Mouse (Mus musculus) telencephalon, adult 2 months (tissue): ENCODE data around the gene Gstt1.
"Not testable (repeated sequence)": the region's sequence is repeated elsewhere in the genome, so short reads cannot be mapped to it uniquely, and the experiment has no call there.

Experiments
- DNase-seq: peaks from one replicate; pipeline ENCODE4 v3.0.0-alpha.2; 2011; ENCODE audit warnings: low read depth, low spot score

Gene Gstt1

DNA sequence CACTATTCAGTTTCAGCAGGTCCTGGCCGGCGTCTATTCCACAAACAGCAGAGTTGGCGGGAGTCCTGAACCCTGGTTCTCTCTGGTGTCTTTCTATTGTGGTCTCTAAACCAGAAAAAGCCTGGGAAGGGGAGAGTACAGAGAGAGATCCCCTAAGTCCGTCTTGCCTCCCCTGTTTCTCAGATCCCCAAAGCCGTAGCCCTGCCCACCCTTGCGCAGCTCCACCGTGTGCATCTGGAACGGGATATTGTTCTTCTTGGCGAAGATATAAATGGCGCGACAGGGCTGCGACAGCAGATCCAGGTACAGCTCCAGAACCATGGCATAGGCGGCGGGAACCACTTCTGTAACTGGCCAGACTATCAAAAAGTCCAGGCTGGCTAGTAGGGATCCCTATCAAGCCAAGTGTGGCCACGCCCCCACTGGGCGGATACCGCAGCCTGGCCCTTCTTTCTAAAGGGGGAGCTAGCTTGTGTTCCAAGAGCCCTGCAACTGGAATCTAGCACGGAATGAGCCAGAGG is at the start of gene Gstt1:
Gene Gstt1 (minus strand): TSS at position 409 of the 521 bp plus-strand sequence.
- no peak for DNase-seq

DNA sequence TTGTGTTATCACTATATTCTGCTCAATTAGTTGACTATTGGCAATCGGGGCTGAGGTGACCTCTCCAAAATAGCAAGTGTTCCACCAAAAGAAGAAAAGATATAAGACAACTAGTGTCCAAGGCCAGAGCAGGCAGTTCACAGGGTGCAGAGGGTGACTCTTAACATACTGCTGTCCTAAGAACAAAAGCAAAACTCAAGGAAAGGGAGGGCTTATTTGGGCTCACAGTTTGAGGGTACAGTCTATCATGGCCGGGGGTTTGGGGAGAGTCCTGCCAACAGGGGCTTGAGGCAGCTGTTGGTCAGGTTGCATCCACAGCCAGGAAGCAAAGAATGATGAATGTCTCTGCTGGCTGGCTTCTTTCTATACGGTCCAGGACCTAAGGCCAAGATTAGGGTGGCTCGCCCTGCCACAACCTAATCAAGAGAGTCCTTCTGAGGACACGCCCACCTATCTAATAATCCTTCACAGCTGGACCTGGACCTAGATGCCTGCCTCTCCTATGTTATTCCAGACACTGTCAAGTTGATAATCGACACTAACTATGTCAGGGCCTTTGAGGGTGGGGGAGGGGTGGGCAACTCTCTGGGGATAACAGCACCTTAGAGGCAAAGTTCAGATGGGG is 47.0 kb upstream of the Gstt1 start:
- DNase-seq, result no peak

DNA sequence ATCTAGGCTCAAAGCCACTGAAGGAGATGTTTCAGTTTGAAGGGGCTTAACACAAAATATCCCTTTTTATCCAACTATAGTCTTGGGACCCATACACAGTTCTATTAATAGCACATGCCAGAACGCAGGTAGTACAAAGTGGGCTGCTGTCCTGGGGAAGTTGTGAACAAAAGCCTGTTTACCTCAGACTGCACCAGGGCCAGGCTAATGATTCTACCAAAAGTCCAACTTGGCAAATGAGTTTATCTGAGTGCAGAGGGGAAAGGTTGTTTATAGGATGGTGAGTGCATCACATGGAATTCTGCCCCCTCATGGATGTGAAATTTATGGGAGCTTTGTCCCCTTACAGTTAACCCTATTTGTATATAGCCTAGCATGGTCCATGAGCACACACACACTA is 46.4 kb upstream of the Gstt1 start:
- DNase-seq, result no peak

DNA sequence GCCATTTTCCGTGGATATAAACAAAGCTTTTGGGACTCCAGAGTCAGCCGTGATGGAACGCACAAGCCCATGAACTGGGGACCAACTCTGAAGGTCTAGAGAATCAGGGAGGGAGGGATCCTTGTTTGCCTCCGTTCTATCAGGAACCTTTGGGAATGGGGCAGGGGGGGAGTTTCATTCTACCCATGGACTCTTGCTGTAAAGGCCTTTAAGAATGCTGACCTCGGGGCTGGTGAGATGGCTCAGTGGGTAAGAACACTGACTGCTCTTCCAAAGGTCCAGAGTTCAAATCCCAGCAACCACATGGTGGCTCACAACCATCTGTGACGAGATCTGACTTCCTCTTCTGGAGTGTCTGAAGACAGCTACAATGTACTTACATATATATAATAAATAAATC is 45.5 kb upstream of the Gstt1 start:
- DNase-seq, result not testable (repeated sequence)

DNA sequence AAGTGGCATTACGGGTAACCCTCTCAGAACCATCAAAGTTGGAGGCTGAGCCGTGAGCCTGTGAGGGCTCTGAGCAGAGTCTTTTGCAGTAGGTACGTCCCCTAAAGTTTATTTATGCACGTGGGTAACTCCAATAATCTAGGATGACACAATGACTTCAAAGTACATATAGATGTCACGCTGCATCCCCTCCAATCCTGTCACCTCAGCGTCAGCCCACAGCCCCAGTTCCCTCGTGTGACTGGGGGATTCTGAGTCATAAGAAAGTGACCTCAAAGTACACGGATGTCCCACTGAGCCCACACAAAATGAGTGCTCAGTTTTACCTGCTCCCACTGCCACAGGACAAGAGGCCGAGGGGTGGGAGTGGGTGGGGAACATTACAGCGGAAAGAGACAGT is 40.7 kb upstream of the Gstt1 start:
- DNase-seq, result no peak

DNA sequence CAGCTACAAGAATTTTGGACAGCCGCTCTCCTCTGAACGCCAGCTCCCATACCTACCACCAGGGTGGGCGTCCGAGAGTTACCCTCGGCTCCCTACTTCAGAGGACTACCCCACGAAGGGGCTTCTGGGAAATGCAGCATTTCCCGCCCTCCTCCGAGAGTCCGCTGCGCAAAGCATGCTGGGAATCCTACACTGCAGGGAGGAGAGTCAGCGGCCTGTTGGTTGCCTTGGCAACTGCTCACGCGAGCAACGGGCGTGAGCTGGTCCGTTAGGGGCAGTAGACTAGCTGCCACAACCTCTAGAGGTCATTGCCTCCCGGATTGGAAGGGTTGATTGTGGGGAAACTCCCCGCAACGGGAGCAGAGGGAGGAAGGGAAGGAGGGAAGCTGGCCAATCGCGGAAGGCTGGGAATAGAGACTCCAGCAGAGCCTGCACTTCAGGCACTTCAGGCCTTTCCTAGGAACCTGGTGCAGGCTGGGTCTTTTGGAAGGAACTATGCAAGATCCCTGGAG is 38.9 kb upstream of the Gstt1 start, which contains the start of gene Gstt2:
Gene Gstt2 (minus strand): TSS at position 177 of the 512 bp plus-strand sequence.
- DNase-seq, result peak; percentile 94

DNA sequence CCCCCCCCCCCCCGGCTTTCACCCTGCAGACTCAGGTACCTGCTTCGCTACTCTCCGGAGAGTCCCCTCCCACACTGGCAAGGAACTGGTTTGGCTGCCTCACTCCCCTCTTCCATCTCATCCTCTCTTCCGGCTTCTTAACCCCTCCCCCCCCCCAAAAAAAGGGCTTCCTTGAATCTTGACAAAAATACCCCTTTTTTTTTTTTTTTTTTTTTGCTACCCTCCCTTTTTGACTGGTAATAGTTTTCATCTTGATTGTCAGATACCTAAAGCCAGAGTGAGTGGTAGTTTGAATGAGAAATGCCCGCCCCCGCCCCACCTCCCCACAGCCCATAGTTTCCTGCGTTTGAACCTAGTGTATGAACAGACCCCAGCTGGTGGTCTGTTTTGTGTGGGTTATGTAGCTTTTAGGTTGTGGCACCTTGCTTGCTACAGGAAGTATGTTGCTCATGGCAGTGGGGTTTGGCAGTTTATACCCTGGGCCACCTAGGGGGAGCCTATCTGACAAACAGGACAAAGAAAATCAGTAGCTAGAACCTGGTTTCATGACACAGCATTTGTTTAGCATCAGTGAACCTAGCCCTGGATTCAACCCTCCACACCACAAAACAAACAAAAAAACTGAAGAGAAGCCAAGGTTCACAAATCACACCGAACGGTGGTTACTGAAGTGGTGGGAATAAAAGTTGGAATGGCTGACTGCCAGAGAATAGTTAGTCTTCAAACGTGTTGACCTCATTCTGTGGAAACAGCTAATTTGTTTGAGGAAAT is 37.6 kb upstream of the Gstt1 start:
- DNase-seq, result no peak

DNA sequence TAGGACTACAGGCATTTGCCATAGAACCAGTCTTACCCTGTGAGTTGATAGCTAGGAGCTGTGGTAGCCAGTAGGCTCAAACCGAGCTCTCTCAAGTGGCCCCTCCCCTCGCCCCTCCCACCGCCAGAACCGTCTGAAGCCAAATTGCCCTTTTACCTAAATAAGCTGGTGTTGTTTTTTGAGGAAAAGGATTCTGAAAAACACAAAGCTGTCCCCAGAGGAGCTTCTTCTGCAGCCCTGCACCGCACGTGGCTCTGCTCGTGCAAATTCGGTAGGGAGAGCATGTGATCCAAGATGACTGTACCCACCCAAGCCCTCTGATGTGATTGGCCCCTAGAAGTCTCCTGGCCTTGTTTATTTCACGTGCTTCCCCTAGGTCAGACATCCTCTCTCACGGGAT is 36.9 kb upstream of the Gstt1 start:
- peak; percentile 60 for DNase-seq

DNA sequence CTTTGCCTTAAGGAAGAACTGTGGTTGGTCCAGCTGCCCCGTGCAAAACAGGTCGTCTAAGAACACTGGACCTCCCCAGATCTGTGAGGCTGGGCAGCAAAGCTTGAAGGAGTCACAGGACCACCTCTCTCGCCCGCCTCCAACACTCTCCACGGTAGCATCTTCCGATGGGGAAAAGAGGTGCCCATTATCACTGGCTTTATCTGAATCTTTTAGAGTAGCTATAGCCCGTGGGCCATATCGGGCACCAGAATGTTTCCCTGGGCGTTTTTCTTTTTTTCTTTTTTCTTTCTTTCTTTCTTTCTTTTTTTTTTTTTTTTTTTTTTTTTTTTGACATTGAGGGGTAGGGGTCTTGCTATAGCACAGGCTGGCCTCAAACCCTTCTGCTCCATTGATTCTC is 36.3 kb upstream of the Gstt1 start:
- no peak for DNase-seq

DNA sequence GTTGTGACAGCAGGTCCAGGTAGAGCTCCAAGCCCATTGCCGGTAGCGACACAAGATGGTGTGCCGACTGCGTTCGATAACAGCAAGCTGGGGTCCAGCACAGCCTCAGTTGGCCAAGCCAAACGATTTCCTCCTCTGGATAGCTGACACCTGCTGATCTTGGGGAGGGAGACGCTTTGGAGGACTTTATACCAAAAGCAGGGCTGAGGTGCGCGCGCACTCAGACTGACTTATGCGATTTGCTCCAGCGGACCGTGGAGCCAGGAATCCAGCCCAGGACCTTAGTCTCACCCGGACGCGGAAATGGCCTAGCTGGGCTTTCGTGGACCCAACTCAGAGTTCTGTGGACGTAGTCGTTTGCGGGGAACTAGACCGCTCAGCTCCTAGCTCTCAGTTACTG is 35.9 kb upstream of the Gstt1 start:
- no peak for DNase-seq

DNA sequence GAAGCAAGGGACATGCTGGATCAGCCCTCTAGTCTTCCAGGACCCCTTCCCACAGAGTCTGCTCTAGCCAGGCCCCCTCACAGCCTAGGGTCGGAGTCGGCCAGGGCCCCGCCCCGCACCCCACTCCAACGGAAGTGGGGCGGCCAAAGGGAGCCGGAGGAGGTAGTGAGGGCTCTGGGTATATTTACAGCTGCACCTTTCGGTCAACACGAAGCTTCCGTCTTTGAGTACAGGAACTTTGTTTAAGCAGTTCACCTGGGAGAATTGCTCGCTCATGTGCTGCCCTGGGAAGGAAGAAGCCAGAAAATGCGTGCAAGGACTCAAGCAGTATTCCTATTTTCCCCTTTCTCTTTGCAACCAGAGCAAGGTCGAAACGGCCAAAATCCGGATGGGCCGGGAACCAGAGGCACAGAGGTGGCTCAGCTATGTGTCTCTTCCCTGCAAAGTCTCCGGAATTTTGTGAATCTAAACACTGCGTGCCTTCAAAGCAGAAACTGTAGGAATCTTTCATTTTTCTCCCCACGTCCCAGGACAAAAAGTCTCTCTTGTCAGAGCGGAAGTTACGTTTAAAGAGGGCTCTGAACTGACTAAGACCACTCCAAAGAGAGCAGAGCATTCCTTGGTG is 35.2 kb upstream of the Gstt1 start:
- no peak for DNase-seq

DNA sequence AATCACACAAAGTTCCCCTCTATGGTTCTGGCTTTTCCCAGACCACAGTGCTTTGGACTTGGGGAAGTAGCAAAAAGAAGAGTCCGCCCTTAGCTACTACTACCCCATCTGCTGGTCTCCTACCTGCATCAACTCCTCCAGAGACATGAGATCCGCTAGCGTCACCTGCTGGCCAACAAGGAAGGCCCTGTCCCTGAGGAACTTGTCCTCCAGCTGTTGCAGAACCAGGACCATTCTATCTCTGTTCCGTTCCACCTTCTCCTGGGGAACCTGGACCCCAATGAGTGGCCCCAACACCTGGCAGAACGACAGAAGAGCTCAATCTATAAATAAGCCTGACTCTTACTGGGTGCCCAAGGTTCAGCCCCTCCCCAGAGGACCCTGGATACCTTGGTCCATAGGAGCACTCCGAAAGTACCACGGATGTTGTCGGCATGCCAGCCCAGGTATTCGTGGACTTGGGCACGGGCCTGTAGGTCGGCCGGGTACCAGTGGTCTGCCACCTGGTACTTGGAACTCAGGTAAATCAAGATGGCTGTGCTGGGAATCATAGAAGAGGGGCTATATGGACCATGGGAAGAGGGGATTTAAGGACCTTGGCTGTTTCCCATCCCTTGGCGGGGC is 34.0 kb upstream of the Gstt1 start:
- DNase-seq, result peak; percentile 56

DNA sequence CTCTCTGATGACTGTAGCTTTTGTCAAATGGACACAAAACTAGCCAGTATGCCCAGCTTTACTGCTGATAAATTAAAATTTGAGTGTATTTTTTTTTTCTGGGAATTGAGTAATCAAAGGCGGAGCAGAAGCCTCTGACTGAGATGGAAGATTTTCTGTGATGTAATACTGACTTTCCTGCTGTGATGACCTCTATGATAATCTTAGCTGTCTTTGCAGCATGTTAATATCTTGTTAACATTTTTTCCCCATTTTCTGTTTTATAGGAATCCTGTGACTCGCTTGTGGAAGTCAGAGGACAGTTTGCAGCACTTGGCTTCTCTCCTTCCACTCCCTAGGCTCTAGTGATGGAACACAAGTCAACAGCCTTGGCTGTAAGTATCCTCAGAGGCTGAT is 31.9 kb upstream of the Gstt1 start:
- no peak for DNase-seq

DNA sequence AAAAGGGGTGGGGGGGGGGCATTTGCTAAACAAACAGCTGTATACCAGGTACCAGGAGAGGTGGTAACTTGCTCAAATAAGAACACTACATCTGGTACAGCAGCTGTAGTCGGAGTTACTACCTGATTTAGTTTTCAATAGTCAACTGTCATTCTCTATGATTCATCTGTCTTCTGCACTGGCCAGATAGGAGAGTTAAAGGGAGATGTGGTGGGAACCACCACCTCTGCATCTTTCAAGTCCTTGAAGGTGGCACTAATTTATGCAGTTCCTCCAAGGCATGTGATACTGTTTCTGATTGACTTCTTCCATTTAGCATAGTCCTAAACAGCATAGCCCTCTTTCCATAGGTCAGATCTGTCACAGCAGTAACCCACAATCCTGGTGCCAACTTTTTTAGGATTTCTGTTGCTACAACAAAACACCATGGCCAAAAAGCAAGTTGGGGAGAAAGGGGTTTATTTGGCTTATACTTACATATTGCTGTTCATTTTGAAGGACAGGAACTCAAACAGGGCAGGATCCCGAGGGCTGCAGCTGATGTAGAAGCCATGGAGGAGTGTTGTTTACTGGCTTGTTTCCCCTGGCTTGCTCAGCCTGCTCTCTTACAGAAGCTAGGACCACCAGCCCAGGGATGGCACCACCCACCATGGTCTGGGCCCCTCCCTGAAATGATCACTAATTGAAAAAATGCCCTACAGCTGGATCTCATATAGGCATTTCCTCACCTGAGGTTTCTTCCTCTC is 31.3 kb upstream of the Gstt1 start:
- no peak for DNase-seq

DNA sequence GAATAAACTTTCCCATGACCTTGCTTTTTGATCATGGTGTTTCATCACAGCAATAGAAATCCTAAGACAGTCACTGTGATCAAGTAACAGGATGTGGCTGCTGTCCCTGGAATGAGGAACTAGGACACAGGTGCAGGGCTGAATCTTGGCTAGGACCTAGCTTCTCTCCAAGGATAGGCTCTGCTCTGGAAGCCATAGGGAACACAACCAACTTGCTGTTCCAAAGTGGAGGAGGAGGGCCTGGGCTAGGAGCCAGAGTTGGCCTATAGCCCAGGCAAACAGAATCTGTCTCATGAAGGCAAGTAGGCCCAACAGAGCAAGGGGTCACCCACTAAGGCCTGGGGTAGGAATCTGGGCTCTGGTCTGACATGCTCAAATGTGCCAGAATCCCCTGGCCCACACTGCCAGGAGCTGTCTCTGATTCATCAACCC is 30.1 kb upstream of the Gstt1 start:
- peak; percentile 65 for DNase-seq

DNA sequence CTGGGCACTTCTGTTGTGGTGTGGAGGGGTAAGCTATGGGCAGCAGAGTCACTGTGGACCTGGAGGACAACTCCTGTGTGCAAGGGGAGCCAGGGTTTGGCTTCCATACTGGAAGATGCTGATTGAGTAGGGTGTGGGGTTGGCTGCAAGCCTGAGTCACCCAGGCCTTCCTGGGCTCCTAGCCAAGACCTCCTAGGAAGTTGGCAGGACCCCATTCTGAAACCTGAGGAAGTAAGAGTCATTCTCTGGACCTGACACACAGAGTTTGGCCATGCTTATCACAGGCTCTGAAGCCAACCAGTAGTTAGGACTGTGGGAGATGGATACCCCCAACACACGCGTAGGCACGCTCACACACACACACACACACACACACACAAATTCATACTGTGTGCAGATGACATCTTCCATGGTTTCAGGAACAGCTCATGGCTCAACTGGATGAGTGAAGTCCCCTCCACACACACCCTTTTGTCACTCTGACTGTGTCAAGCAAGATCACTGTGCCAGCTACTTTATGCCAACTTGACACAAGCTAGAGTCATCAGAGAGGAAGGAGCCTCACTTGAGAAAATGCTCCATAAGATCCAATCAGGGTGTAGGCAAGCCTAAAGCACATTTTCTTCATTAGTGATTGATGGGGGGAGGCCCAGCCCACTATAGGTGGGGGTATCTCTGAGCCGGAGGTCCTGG is 29.4 kb upstream of the Gstt1 start:
- no peak for DNase-seq

DNA sequence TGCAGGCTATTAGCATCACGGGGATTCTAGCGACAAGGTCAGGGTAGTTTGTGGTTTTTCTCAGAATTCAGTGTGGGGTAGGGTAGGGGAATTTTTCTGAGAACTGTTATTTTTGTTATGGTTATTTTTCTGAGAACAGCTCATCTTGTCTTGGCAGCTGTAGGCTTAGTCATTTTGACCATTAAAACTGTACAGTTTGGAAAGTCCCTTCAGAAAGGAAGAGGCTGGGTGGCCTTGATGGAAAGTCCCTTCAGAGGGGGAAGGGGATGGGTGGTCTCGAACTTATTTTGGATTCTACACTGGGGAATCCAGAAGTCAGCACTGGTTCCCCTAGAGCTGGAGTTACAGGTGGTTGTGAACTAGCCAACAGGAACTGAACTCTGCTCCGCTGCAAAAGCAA is 26.1 kb upstream of the Gstt1 start:
- DNase-seq, result no peak

DNA sequence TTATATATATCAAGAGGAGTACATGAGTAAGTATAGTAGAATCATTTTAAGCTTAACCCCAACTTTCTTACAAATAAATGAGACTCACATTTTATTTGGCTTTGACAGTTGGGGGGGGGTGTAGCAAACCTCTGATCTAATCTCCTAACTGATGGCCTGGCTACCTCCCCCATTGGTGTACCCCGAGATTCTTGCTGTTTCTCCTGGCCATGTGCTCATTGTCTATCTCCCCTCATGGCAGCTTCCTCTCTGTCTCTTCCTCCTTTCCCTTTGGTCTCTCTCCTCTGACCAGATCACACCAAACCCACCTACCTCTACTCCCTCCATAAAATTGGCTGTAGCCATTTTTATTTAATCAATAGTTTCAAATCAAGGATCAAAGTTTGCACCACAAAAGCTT is 25.4 kb upstream of the Gstt1 start:
- no peak for DNase-seq

DNA sequence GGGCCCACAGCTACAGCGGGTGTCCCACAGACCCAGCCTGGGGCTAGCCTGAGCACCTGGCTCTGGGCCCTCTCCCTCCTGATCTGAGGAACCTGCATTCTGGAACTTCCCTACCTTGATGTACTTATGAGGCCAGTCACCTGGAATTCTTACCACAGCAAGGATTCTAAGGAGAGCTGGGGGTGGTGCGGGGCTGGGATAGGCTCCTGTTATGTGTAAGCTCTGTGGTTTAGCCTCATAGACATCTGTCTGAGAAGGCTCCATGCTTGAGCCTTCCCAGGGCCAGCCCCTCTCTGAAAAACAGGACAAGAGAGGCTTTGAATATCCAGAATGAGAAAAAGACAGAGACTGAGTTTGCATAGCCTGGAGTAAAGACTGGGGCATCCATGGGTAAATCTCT is 24.1 kb upstream of the Gstt1 start, which contains the start of gene Gstt4:
Gene Gstt4 (minus strand): TSS at position 101 of the 400 bp plus-strand sequence.
- no peak for DNase-seq

DNA sequence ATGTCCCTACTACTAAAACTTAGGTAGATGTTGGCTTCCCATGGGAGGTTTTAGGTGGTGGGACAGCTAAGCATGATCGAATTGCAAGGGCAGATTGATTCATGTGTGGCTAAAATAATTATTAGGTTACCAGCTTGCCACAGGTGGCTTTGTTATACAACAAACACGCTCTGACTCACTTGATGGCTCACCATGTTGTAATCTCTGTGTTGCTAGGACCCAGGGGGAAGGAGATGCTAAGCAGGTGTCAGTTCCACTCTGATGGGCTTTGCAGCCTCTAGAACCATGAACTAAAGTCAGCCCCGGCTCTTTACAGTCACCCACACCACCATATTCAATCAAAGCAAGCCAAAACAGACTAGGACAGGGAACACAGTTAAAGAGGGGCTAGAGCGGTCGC is 21.5 kb upstream of the Gstt1 start:
- DNase-seq, result no peak

DNA sequence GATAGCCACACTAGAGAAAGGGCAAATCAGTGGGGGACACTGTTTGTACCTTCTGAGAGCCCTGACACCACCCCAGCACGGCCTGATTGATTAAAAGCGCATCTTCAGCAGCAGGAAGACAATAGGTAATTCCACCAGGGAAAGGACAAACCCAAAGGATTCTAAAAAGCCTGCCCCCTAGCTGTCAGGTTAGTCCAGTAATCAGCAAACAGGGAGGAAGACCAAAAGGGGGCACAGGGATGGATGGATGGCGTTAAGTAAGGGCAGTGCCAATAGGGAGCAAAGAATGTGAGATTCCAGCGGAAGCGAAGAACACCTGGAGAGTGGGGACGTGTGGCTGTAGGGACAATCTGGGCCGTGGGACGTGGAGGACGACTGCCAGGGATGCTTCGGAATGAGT is 20.3 kb upstream of the Gstt1 start:
- no peak for DNase-seq
